Mouse (Mus musculus) brain, adult 10 weeks (tissue): ENCODE data around the gene Gm8122. TPM values are rescaled to one million over a fixed set of nuclear protein-coding genes. Genes with fewer than 3 reads are reported as not detected.

Experiments used
- polyA plus RNA-seq: library from polyadenylated mRNA; stranded (reverse); fragments of 350-450 nt; fragmentation: Illumina TruSeq; extraction: RNeasy Lipid Tissue Mini Kit (QIAGEN cat#74804); gene quantifications from one replicate; pipeline ENCODE4 v1.2.3, GENCODE M21; 2015; ENCODE audit warnings: low read depth, low replicate concordance

Gm8122 gene
- not detected for polyA plus RNA-seq

DNA sequence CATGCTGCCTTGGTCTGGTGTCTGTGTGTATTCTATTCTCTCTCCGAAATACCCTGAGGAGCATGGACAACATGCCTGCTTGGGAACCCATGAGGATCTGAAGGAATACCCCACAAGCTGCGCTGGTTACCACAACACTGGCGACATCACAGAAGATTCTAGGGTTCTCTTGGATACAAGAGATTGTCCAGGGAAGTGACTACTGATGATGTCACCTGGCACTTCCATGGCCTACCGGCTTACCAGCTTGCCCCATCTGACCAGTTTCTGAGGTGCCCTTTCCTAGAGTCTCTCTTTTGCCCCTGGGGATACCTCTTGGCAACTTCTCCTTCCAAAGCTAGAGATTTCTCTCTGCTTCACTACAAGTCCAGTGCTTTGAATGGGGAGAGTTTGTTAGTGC is at the start of gene Gm8122:
Gene Gm8122, minus strand, starts transcription at position 101 of the 400 bp plus-strand sequence.

DNA sequence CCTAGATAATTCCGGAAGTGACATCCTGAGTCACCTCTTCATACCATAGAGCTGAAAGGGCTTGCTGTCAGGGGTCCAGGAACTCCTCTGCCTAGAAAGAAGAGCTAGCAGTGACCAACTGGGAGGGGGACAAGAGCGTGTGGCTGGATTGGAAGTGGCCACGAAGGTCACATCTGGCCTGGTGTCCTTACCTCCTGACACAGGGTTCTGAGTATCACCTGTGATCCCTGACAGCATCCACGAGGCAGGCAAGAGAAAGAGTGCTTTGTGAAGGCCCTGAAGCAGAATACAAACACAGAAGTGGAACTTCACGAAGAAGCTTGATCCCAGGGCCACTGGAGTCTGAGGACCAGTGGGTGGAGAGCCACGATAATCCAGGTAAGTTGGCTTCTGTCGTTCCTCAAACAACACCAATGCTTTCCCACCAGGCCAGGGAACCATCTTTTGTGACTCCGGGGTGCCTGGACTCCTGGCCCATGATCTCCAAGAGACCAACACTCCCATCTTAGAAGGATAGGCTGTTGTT is 39.9 kb upstream of the Gm8122 start, which contains the start of gene Gm9732:
Gene Gm9732, plus strand, starts transcription at position 51 of the 526 bp plus-strand sequence.

DNA sequence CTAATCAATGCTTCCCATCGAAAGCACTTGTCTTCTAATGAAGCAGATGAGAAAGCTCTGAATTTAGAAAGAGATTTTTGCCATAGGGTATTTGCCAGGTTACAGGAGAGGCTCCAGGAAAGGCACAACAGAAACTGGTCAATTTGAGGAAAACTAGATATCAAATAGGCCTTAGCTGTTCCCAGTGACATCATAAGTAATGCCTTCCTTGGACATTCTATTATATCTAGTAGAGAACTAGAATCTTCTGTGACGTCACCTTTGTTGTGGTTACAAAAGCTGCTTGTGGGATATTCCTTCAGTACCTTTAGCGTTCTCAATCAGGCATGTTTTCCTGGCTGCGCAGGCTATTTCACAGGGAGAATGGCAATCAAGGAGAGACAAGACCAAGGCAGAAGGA is 23.2 kb upstream of the Gm8122 start, which contains the start of gene Gm8126:
Gene Gm8126, plus strand, starts transcription at position 301 of the 400 bp plus-strand sequence.

Other genes with a start within 250 kb of the Gm8122 start
- not detected for gene Gm8082, start 241.7 kb downstream of the Gm8122 start, polyA plus RNA-seq
- not detected for gene Gm10376, start 219.7 kb downstream of the Gm8122 start, polyA plus RNA-seq
- 0.51 TPM for gene Gm8094, start 158.7 kb downstream of the Gm8122 start, polyA plus RNA-seq
- 0.76 TPM for gene Gm8104, start 134.7 kb downstream of the Gm8122 start, polyA plus RNA-seq
- gene Gm7233, start 55.4 kb downstream of the Gm8122 start, polyA plus RNA-seq, result not detected
- not detected for gene Gm8126, start 23.3 kb upstream of the Gm8122 start, polyA plus RNA-seq
- not detected for gene Gm9732, start 39.7 kb upstream of the Gm8122 start, polyA plus RNA-seq
- gene Gm8127, start 58.5 kb upstream of the Gm8122 start, polyA plus RNA-seq, result not detected
- not detected for gene 1700001F09Rik, start 112.5 kb upstream of the Gm8122 start, polyA plus RNA-seq
- gene Gm8138, start 181.0 kb upstream of the Gm8122 start, polyA plus RNA-seq, result not detected